ENCODE assay signal across 23 mouse cellular contexts in the genomic region with DNA sequence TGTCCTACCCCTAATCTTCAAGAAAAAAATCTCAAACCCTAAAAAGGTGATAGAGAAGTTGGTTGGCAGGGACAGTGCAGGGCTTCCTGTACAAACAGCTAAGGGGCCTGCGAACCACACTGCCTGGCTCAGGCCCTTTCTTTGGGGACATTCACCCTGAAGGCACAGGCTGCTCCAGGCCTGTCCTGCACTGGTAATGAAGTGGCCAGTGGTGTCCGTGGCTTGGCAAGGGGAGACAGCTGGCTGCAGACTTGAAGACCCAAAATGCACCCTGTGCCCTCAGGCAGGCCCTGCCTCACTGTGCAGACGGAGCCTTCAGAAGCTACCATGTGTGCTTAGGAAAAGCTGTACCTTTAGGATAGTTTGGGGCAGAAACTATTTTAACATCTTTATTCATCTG. TPM values are rescaled to one million over a fixed set of nuclear protein-coding genes. Genes with fewer than 3 reads are reported as not detected.
A peak's percentile ranks its signal among the peaks of the same experiment; 100 is the strongest.
DNase-seq lines count a peak whose midpoint lies in the region; ATAC-seq and TF ChIP-seq lines count a peak whose summit lies in the region.
"Had no signal": no experiment of that assay in that cellular context is flagged by ENCODE, and none has a peak within 500 bp of the region (broad histone marks: within the 10 kb centered on the region; RNA-seq: fewer than 3 reads in every experiment).

No protein-coding gene starts in this region.

- H3K36me3 ChIP-seq in forebrain, postnatal 0 days (ENCODE audit: insufficient read depth), result no peaks in the 10 kb centered on the region
- H3K36me3 ChIP-seq in forebrain, embryonic 14.5 days (ENCODE audit: control insufficient read depth, insufficient read depth, low read length), result no peaks in the 10 kb centered on the region
- no peaks in the 10 kb centered on the region for H3K36me3 ChIP-seq in hindbrain, embryonic 14.5 days (replicated peaks; ENCODE audit: control insufficient read depth, insufficient read depth)
- no peaks in the 10 kb centered on the region for H3K36me3 ChIP-seq in midbrain, postnatal 0 days (ENCODE audit: insufficient read depth, low read length)
- no peaks in the 10 kb centered on the region for H3K36me3 ChIP-seq in liver, postnatal 0 days (replicated peaks; ENCODE audit: insufficient read depth, low read length)
- H3K36me3 ChIP-seq: embryonic facial prominence, embryonic 10.5 days; heart, embryonic 12.5 days; limb, embryonic 15.5 days; liver, embryonic 15.5 days had no signal

- 0 out of 2 replicates have a peak overlapping the region, but pooled peaks have one; percentile 26 for H3K9ac ChIP-seq in forebrain, postnatal 0 days
- H3K9ac ChIP-seq in forebrain, embryonic 14.5 days (ENCODE audit: low read length), result no peak overlapping the region
- no peak overlapping the region for H3K9ac ChIP-seq in hindbrain, embryonic 14.5 days
- H3K9ac ChIP-seq in midbrain, postnatal 0 days (replicated peaks; ENCODE audit: low read length, poor library complexity, severe bottlenecking), result peak overlapping the region; percentile 76; the same call in 1 of the 2 replicates
- H3K9ac ChIP-seq in liver, postnatal 0 days (replicated peaks), result no peak overlapping the region
- H3K9ac ChIP-seq: heart, embryonic 12.5 days; limb, embryonic 15.5 days; liver, embryonic 15.5 days had no signal

- TF ChIP-seq EP300 in liver, postnatal 0 days (IDR thresholded peaks at IDR 0.05; ENCODE audit: low read depth), result no peak

- H3K4me3 ChIP-seq in forebrain, postnatal 0 days (ENCODE audit: low read depth, low read length), result peak overlapping the region; percentile 11; the same call in 1 of the 2 replicates
- no peak overlapping the region for H3K4me3 ChIP-seq in forebrain, embryonic 14.5 days (ENCODE audit: low read depth, low read length)
- H3K4me3 ChIP-seq in left cerebral cortex, adult 2 months, result no peak overlapping the region; the same call in 1 of the 2 replicates
- no peak overlapping the region for H3K4me3 ChIP-seq in hindbrain, embryonic 14.5 days (replicated peaks; ENCODE audit: low read length)
- peak overlapping the region; percentile 47 for H3K4me3 ChIP-seq in midbrain, postnatal 0 days (ENCODE audit: low read depth, low read length)
- H3K4me3 ChIP-seq in liver, postnatal 0 days (ENCODE audit: low read depth, low read length), result no peak overlapping the region
- H3K4me3 ChIP-seq: embryonic facial prominence, embryonic 10.5 days; heart, embryonic 12.5 days; limb, embryonic 15.5 days; liver, embryonic 15.5 days had no signal

- TF ChIP-seq CTCF in forebrain, postnatal 0 days (IDR thresholded peaks at IDR 0.05; ENCODE audit: low read depth), result no peak
- no peak for TF ChIP-seq CTCF in left cerebral cortex, adult 2 months (IDR thresholded peaks at IDR 0.05)
- no peak for TF ChIP-seq CTCF in midbrain, postnatal 0 days (IDR thresholded peaks at IDR 0.05)
- no peak for TF ChIP-seq CTCF in liver, postnatal 0 days (IDR thresholded peaks at IDR 0.05; ENCODE audit: low read depth)

- no peak; the same call in 1 of the 2 replicates for ATAC-seq in forebrain, postnatal 0 days
- no peak for ATAC-seq in forebrain, embryonic 14.5 days
- ATAC-seq in hindbrain, embryonic 14.5 days (ENCODE audit: low FRiP score), result no peak
- ATAC-seq in midbrain, postnatal 0 days (ENCODE audit: low FRiP score), result no peak
- ATAC-seq in liver, postnatal 0 days, result no peak
- ATAC-seq: inflammation-experienced regulatory T-cells, adult 6 months; lung, postnatal 0 days had no signal

- no peak for DNase-seq in forebrain, postnatal 0 days
- DNase-seq in forebrain, embryonic 14.5 days (ENCODE audit: low spot score), result no peak
- DNase-seq in left cerebral cortex, postnatal 4 days, result peak; percentile 16
- DNase-seq in left cerebral cortex, adult 2 months (ENCODE audit: extremely low spot score in 1 of 2, low spot score in 2 of 2), result no peak
- no peak for DNase-seq in hindbrain, embryonic 14.5 days (ENCODE audit: low spot score)
- peak; percentile 40 for DNase-seq in midbrain, postnatal 0 days (ENCODE audit: low spot score)
- no peak for DNase-seq in liver, postnatal 0 days
- DNase-seq in heart, adult 9 months (ENCODE audit: low spot score in 2 of 2), result no peak
- DNase-seq: adrenal gland, postnatal 25 days; B cell, adult 2 months; heart, postnatal 14 days; kidney, adult 8-10 months; kidney, postnatal 14 days had no signal

- peaks cover 5% of the 10 kb centered on the region; the same call in 1 of the 2 replicates for H3K4me1 ChIP-seq in forebrain, postnatal 0 days (ENCODE audit: insufficient read depth)
- peaks cover 3% of the 10 kb centered on the region; the same call in 1 of the 2 replicates for H3K4me1 ChIP-seq in forebrain, embryonic 14.5 days (ENCODE audit: control insufficient read depth, insufficient read depth, low read length)
- peaks cover 8% of the 10 kb centered on the region for H3K4me1 ChIP-seq in hindbrain, embryonic 14.5 days (replicated peaks; ENCODE audit: control insufficient read depth, insufficient read depth, low read length)
- peaks cover 5% of the 10 kb centered on the region; the same call in 1 of the 2 replicates for H3K4me1 ChIP-seq in midbrain, postnatal 0 days (ENCODE audit: insufficient read depth, low read length)
- H3K4me1 ChIP-seq in liver, postnatal 0 days (ENCODE audit: insufficient read depth), result no peaks in the 10 kb centered on the region
- H3K4me1 ChIP-seq: liver, embryonic 15.5 days had no signal

- intact Hi-C loops in left cerebral cortex, postnatal 4 days (cut with DNase I), result no loop called here
- intact Hi-C loops in left cerebral cortex, adult 2 months (cut with DNase I), result no loop called here

- WGBS in forebrain, postnatal 0 days, result 66% methylated on average over 3 of the region's 3 CpGs
- WGBS in forebrain, embryonic 14.5 days, result 87% methylated on average over 3 of the region's 3 CpGs
- WGBS in hindbrain, embryonic 14.5 days, result 60% methylated on average over 3 of the region's 3 CpGs
- 71% methylated on average over 3 of the region's 3 CpGs for WGBS in midbrain, postnatal 0 days
- WGBS in liver, postnatal 0 days (ENCODE audit: insufficient replicate concordance), result 62% methylated on average over 3 of the region's 3 CpGs

- H3K4me2 ChIP-seq in forebrain, postnatal 0 days (ENCODE audit: low read depth), result peak overlapping the region; percentile 97
- no peak overlapping the region for H3K4me2 ChIP-seq in forebrain, embryonic 14.5 days (ENCODE audit: low read length)
- H3K4me2 ChIP-seq in hindbrain, embryonic 14.5 days (replicated peaks), result peak overlapping the region; percentile 94
- H3K4me2 ChIP-seq in midbrain, postnatal 0 days (ENCODE audit: low read depth, low read length, poor library complexity, severe bottlenecking), result peak overlapping the region; percentile 77; the same call in 1 of the 2 replicates
- H3K4me2 ChIP-seq in liver, postnatal 0 days (ENCODE audit: low read depth, low read length), result no peak overlapping the region
- H3K4me2 ChIP-seq: heart, embryonic 12.5 days; limb, embryonic 15.5 days; liver, embryonic 15.5 days had no signal

- no peaks in the 10 kb centered on the region for H3K9me3 ChIP-seq in forebrain, postnatal 0 days (ENCODE audit: low read length)
- H3K9me3 ChIP-seq in forebrain, embryonic 14.5 days (replicated peaks; ENCODE audit: control insufficient read depth, low read length), result no peaks in the 10 kb centered on the region
- no peaks in the 10 kb centered on the region for H3K9me3 ChIP-seq in hindbrain, embryonic 14.5 days (ENCODE audit: control insufficient read depth, low read length)
- no peaks in the 10 kb centered on the region for H3K9me3 ChIP-seq in midbrain, postnatal 0 days (ENCODE audit: low read length)
- H3K9me3 ChIP-seq in liver, postnatal 0 days (ENCODE audit: low read length), result no peaks in the 10 kb centered on the region
- H3K9me3 ChIP-seq: embryonic facial prominence, embryonic 10.5 days; heart, embryonic 12.5 days; limb, embryonic 15.5 days; liver, embryonic 15.5 days had no signal

- H3K27me3 ChIP-seq in forebrain, postnatal 0 days (ENCODE audit: insufficient read depth, low read length), result no peaks in the 10 kb centered on the region
- peaks cover 8% of the 10 kb centered on the region; the same call in 1 of the 2 replicates for H3K27me3 ChIP-seq in forebrain, embryonic 14.5 days (replicated peaks; ENCODE audit: control insufficient read depth, insufficient read depth, low read length)
- peaks cover 31% of the 10 kb centered on the region for H3K27me3 ChIP-seq in hindbrain, embryonic 14.5 days (ENCODE audit: control insufficient read depth, insufficient read depth, low read length)
- H3K27me3 ChIP-seq in midbrain, postnatal 0 days (ENCODE audit: insufficient read depth, low read length), result peaks cover 7% of the 10 kb centered on the region; the same call in 1 of the 2 replicates
- peaks cover 28% of the 10 kb centered on the region for H3K27me3 ChIP-seq in liver, postnatal 0 days (ENCODE audit: insufficient read depth, low read length)

- no peak overlapping the region for H3K27ac ChIP-seq in forebrain, postnatal 0 days (ENCODE audit: low read depth, low read length)
- H3K27ac ChIP-seq in forebrain, embryonic 14.5 days (ENCODE audit: low read depth, low read length), result no peak overlapping the region
- H3K27ac ChIP-seq in left cerebral cortex, adult 2 months, result no peak overlapping the region
- no peak overlapping the region for H3K27ac ChIP-seq in hindbrain, embryonic 14.5 days
- H3K27ac ChIP-seq in midbrain, postnatal 0 days (ENCODE audit: low read depth, low read length), result 0 out of 2 replicates have a peak overlapping the region, but pooled peaks have one; percentile 6
- H3K27ac ChIP-seq in liver, postnatal 0 days (ENCODE audit: low read depth), result no peak overlapping the region
- H3K27ac ChIP-seq: embryonic facial prominence, embryonic 10.5 days; limb, embryonic 15.5 days; liver, embryonic 15.5 days; stomach, postnatal 0 days had no signal

RNA-seq across cellular contexts. Expression of a gene that starts 1.4 kb away (rescaled TPM):
- 64.4 and 86.9 TPM in 2 replicates for total RNA-seq in forebrain, postnatal 0 days (2014; rRNA removed)
- polyA plus RNA-seq in forebrain, postnatal 0 days (2015; fragmentation: Nextera tagmentation; extraction: Ambion mirVana), result 45.6 and 62.9 TPM in 2 replicates
- polyA plus RNA-seq in forebrain, embryonic 14.5 days (2014; fragmentation: Nextera tagmentation; extraction: Ambion mirVana), result 8.1 and 11.6 TPM in 2 replicates
- 100 to 1,000 TPM; 131 to 148 TPM for total RNA-seq in left cerebral cortex, postnatal 4 days (2021)
- total RNA-seq in left cerebral cortex, adult 2 months (2021), result 10 to 100 TPM; 75.3 to 84.5 TPM
- polyA plus RNA-seq in hindbrain, embryonic 14.5 days (2014; fragmentation: Nextera tagmentation; extraction: Ambion mirVana), result 64.0 and 78.9 TPM in 2 replicates
- 162 and 233 TPM in 2 replicates for total RNA-seq in midbrain, postnatal 0 days (2014; rRNA removed)
- polyA plus RNA-seq in midbrain, postnatal 0 days (2015; fragmentation: Nextera tagmentation; extraction: Ambion mirVana), result 109 and 115 TPM in 2 replicates
- polyA plus RNA-seq in liver, postnatal 0 days (2015; fragmentation: Nextera tagmentation; extraction: Ambion mirVana), result 0.04 and 0.05 TPM in 2 replicates
- total RNA-seq: granulocyte monocyte progenitor cell, adult 5-6 weeks; heart, postnatal 14 days; monocyte, adult 5-6 weeks; neutrophil, adult 5-6 weeks had no signal
- polyA plus RNA-seq: heart, embryonic 12.5 days; inflammation-experienced regulatory T-cells, adult 6 months; lung, postnatal 0 days had no signal

Comparison
In these comparisons a context has a peak if more than half of its experiments do, and no peak if none do; other contexts are left out.
1. DNase-seq: peak in left cerebral cortex, postnatal 4 days (single experiment) and midbrain, postnatal 0 days (single experiment); none in forebrain, postnatal 0 days (single experiment), forebrain, embryonic 14.5 days (single experiment), left cerebral cortex, adult 2 months (0 of 2), hindbrain, embryonic 14.5 days (single experiment), liver, postnatal 0 days (single experiment) and heart, adult 9 months (0 of 2).
2. H3K4me2 ChIP-seq: peak in forebrain, postnatal 0 days (single experiment), hindbrain, embryonic 14.5 days (single experiment) and midbrain, postnatal 0 days (single experiment); none in forebrain, embryonic 14.5 days (single experiment) and liver, postnatal 0 days (single experiment).
3. H3K4me3 ChIP-seq: peak in forebrain, postnatal 0 days (single experiment) and midbrain, postnatal 0 days (single experiment); none in forebrain, embryonic 14.5 days (single experiment), left cerebral cortex, adult 2 months (single experiment), hindbrain, embryonic 14.5 days (single experiment) and liver, postnatal 0 days (single experiment).
4. H3K9ac ChIP-seq: peak in forebrain, postnatal 0 days (single experiment) and midbrain, postnatal 0 days (single experiment); none in forebrain, embryonic 14.5 days (single experiment), hindbrain, embryonic 14.5 days (single experiment) and liver, postnatal 0 days (single experiment).